Mouse (Mus musculus): ENCODE measurements at regions not wholly inside any gene's neighbourhood (a gene's known extent, or its start where the extent isn't known, plus 50 kb on each side); places are given as distances from the start of the nearest gene placed in this dataset.

- Histone ChIP-seq H3K4me2 (no peak overlapping the region), H3K27ac (no peak overlapping the region), H3K36me3 (replicated peaks) (no peaks in the 10 kb centered on the region), H3K4me3 (replicated peaks) (no peak overlapping the region), H3K9me3 (no peaks in the 10 kb centered on the region), H3K27me3 (no peaks in the 10 kb centered on the region), H3K9ac (no peak overlapping the region), H3K4me1 (no peaks in the 10 kb centered on the region)
- ATAC-seq (ENCODE audit: low FRiP score), result peak; percentile 51; the same call in 1 of the 2 replicates
- WGBS, result 59% methylated on average over 2 of the region's 2 CpGs
Observed at GRCm38 (mm10) chr6:14819798-14820197, 64.7 kb upstream of the Ppp1r3a start.

GRCm38 (mm10) chr6:14824777-14825176 lies 69.7 kb upstream of the Ppp1r3a start:
- Histone ChIP-seq H3K27ac (no peak overlapping the region), H3K9ac (no peak overlapping the region), H3K4me2 (no peak overlapping the region), H3K27me3 (no peaks in the 10 kb centered on the region), H3K36me3 (replicated peaks) (no peaks in the 10 kb centered on the region), H3K4me3 (replicated peaks) (no peak overlapping the region), H3K4me1 (no peaks in the 10 kb centered on the region), H3K9me3 (no peaks in the 10 kb centered on the region)
- ATAC-seq (ENCODE audit: low FRiP score), result no peak

- 8% methylated on average over 2 of the region's 2 CpGs for WGBS
- Histone ChIP-seq H3K4me3 (replicated peaks) (no peak overlapping the region), H3K4me1 (no peaks in the 10 kb centered on the region), H3K27ac (no peak overlapping the region), H3K36me3 (replicated peaks) (no peaks in the 10 kb centered on the region), H3K27me3 (no peaks in the 10 kb centered on the region), H3K9ac (no peak overlapping the region), H3K9me3 (no peaks in the 10 kb centered on the region), H3K4me2 (no peak overlapping the region)
- no peak; the same call in 1 of the 2 replicates for ATAC-seq (ENCODE audit: low FRiP score)
Observed at GRCm38 (mm10) chr6:14838910-14839309, 62.2 kb upstream of the Foxp2 start.

Measured in forebrain, embryonic 12.5 days (tissue).